Mouse (Mus musculus) stomach, embryonic 16.5 days (tissue): ENCODE data around the gene Gm29735. TPM values are rescaled to one million over a fixed set of nuclear protein-coding genes. Genes with fewer than 3 reads are reported as not detected.
"Not testable (repeated sequence)": the region's sequence is repeated elsewhere in the genome, so short reads cannot be mapped to it uniquely, and the experiment has no call there.

Experiments
- ATAC-seq: fragments of 200-750 bp; cut with Nextera tagmentation; 2 replicates; pipeline ENCODE4 v1.8.0; 2017; ENCODE audit warnings: moderate number of reproducible peaks, moderate TSS enrichment; ENCODE audit not compliant: insufficient read depth, low FRiP score
- H3K27ac ChIP-seq: fragments of 300-500 bp; sonication (generic); 2 replicates; pipeline ENCODE4 v1.5.1; 2014; ENCODE audit warnings: low read length
- H3K27me3 ChIP-seq: fragments of 300-500 bp; sonication (generic); 2 replicates; pipeline ENCODE4 v1.6.1; 2014; ENCODE audit warnings: low read length, control low read depth, mixed read lengths; ENCODE audit not compliant: control insufficient read depth, insufficient read depth
- H3K36me3 ChIP-seq: fragments of 300-500 bp; sonication (generic); 2 replicates; pipeline ENCODE4 v1.6.1; 2014; ENCODE audit warnings: low read length; ENCODE audit not compliant: control insufficient read depth, insufficient read depth
- H3K4me1 ChIP-seq: fragments of 300-500 bp; sonication (generic); 2 replicates; pipeline ENCODE4 v1.6.1; 2014; ENCODE audit warnings: low read length, control low read depth, mixed read lengths; ENCODE audit not compliant: control insufficient read depth, insufficient read depth
- H3K4me2 ChIP-seq: fragments of 300-500 bp; sonication (generic); 2 replicates; pipeline ENCODE4 v1.6.1; 2014; ENCODE audit warnings: low read depth, low read length, mixed read lengths
- H3K4me3 ChIP-seq: fragments of 300-500 bp; sonication (generic); replicated peaks from 2 replicates; pipeline ENCODE4 v1.5.1; 2014; ENCODE audit warnings: mild to moderate bottlenecking, low read length
- H3K9ac ChIP-seq: fragments of 300-500 bp; sonication (generic); 2 replicates; pipeline ENCODE4 v1.6.1; 2014; ENCODE audit warnings: low read length
- H3K9me3 ChIP-seq: fragments of 300-500 bp; sonication (generic); replicated peaks from 2 replicates; pipeline ENCODE4 v1.6.1; 2016; ENCODE audit warnings: low read length, control low read depth; ENCODE audit not compliant: control insufficient read depth
- WGBS: fragments of 180-500 bp; shearing (Covaris S2); extraction: QIAGEN DNeasy Blood & Tissue Kit; methylation state at CpG from one replicate; pipeline ENCODE4 v1.1.7; 2014; 5-methylcytosine and 5-hydroxymethylcytosine counted together
- polyA plus RNA-seq: library from polyadenylated mRNA; unstranded; fragments of >200 nt; fragmentation: Nextera tagmentation; extraction: Ambion mirVana; gene quantifications from 2 replicates; pipeline ENCODE4 v1.2.1, GENCODE M21; 2015

The Gm29735 gene
- not detected in 2 replicates for polyA plus RNA-seq

DNA sequence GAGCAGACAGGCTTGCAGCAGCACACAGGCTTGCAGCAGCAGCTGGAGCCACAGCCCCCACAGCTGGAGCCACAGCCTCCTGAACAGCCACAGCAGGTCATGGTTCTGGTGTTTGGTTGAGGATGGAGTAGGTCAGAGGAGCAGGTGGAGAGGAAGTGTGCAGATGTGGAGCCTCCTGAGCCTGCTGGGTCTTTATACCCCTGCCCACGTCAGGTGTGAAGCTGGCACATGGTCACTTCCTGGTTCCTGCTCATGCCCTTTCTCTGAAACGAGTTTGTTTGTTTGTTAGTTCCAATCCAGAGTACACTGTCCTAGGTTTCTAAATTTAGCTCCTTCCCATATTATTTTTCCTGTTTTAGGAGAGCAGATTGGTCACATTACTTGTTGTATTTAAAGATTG lies at the start of gene Gm29735:
TSS of gene Gm29735 (minus strand) at position 101 of the 400 bp plus-strand sequence.
- not testable (repeated sequence) for H3K4me2 ChIP-seq, H3K9me3 ChIP-seq, H3K9ac ChIP-seq, ATAC-seq, H3K4me3 ChIP-seq, H3K4me1 ChIP-seq, H3K27me3 ChIP-seq, H3K27ac ChIP-seq, H3K36me3 ChIP-seq
- 34% methylated on average over 2 of the region's 2 CpGs for WGBS

DNA sequence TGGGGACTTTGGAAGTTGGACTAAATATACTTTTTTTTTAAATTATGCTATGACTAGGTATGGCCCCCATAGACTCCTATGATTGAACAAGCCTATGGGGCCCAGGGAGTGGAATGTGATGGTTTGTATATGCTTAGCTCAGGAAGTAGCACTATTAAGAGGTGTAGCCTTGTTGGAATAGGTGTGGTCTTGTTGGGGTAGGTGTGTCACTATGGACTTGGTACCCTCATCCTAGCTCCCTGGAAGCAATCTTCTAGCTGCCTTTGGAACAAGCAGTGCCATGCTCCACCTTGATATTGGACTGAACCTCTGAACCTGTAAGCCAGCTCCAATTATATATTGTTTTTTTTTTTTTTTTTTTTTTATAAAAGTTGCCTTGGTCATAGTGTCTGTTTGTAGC lies 48.6 kb upstream of the Gm29735 start:
- Histone ChIP-seq H3K27me3 (no peaks in the 10 kb centered on the region), H3K4me1 (no peaks in the 10 kb centered on the region), H3K4me2 (no peak overlapping the region), H3K36me3 (no peaks in the 10 kb centered on the region), H3K4me3 (no peak overlapping the region), H3K9me3 (no peaks in the 10 kb centered on the region), H3K27ac (no peak overlapping the region), H3K9ac (no peak overlapping the region)
- ATAC-seq, result no peak

DNA sequence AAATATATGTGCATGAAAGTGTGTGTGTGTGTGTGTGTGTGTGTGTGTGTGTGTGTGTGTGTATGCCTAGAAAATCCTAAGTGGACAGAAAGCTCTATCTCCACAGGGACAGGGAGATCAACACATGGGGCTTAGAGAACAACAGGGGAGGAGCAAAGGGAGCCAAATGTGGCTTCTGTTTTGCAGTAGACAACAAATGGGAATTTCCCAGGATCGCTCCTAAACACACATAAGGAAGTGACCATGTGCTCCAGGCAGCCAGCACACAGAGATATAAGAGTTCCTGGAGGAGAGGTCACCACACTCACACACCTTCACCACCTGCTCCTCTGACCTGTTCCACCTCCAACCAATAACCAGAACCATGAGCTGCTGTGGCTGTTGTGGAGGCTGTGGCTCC lies 44.2 kb upstream of the Gm29735 start, which contains the start of gene Krtap5-3:
TSS of gene Krtap5-3 (plus strand) at position 301 of the 400 bp plus-strand sequence.
- Histone ChIP-seq H3K4me3 (no peak within 1 kb of the TSS), H3K4me2 (no peak within 1 kb of the TSS), H3K9me3 (no peaks in the 10 kb centered on the region), H3K4me1 (no peaks in the 10 kb centered on the region), H3K27me3 (no peaks in the 10 kb centered on the region), H3K27ac (no peak within 1 kb of the TSS), H3K36me3 (no peaks in the 10 kb centered on the region), H3K9ac (no peak within 1 kb of the TSS)
- no peak for ATAC-seq
- 65% methylated on average over 1 of the region's 1 CpGs for WGBS

DNA sequence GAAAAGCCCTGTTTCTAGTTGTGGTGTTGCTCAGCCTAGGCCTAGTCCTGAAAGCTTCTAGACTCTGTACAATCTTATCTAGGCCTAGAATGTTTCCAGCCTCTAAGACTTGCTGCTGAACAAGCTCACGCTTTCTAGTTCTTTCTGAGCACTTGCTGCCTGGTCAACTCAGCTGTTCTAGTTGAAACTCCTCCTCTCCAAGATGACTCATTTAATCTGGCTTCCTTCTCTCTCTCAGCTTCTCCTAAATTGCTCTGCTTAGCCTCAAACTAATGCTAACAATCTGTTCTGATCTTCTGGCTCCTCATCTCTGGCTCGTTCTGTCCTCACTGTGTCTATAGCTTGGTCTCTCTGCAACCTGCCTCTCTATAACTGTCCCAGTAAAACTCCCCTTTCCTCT lies 41.8 kb upstream of the Gm29735 start:
- Histone ChIP-seq H3K9me3 (no peaks in the 10 kb centered on the region), H3K27ac (no peak overlapping the region), H3K27me3 (no peaks in the 10 kb centered on the region), H3K4me2 (no peak overlapping the region), H3K4me3 (no peak overlapping the region), H3K9ac (no peak overlapping the region), H3K4me1 (no peaks in the 10 kb centered on the region), H3K36me3 (no peaks in the 10 kb centered on the region)
- ATAC-seq, result no peak
- 73% methylated on average over 2 of the region's 2 CpGs for WGBS

DNA sequence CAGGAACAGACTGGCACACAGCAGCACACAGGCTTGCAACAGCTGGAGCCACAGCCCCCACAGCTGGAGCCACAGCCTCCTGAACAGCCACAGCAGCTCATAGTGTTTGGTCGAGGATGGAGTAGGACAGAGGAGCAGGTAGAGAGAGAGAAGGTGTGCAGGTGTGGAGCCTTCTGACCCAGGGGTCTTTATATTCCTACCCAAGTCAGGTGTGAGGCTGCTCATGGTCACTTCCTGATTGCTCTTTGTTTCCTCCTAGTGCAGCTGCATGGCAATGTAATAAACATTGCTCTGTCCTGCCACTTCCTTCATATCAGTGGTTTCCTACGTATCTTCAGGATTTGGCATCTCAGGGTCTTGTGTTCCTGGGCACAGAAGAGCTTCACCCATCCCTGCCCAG lies 33.4 kb upstream of the Gm29735 start, which contains the start of gene Gm10153:
TSS of gene Gm10153 (minus strand) at position 101 of the 400 bp plus-strand sequence.
- no peaks in the 10 kb centered on the region for H3K9me3 ChIP-seq
- WGBS, result 23% methylated on average over 2 of the region's 2 CpGs
- no peaks in the 10 kb centered on the region for H3K27me3 ChIP-seq
- H3K4me1 ChIP-seq, result no peaks in the 10 kb centered on the region
- ATAC-seq, result no peak
- H3K27ac ChIP-seq, result no peak within 1 kb of the TSS
- H3K36me3 ChIP-seq, result no peaks in the 10 kb centered on the region
- H3K4me3 ChIP-seq, result no peak within 1 kb of the TSS
- no peak within 1 kb of the TSS for H3K4me2 ChIP-seq
- no peak within 1 kb of the TSS for H3K9ac ChIP-seq

DNA sequence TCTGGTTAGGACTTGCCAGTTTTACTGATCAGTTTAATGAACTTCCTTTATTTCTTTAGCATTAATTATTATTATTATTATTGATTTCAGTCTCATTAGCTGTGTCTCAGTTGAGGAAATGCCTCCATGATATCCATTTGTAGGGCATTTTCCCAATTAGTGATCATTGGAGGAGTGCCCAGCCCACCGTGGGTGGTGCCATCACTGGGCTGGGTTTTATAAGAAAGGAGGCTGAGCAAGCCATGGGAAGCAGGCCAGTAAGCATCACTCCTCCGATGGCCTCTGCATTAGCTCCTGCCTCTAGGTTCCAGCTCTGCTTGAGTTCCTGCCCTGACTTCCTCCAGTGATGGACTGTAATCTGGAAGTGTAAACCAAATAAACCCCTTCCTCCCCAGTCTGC lies 31.2 kb upstream of the Gm29735 start:
- Histone ChIP-seq H3K4me3 (no peak overlapping the region), H3K4me2 (no peak overlapping the region), H3K4me1 (no peaks in the 10 kb centered on the region), H3K36me3 (no peaks in the 10 kb centered on the region), H3K27ac (no peak overlapping the region), H3K9ac (no peak overlapping the region), H3K27me3 (no peaks in the 10 kb centered on the region), H3K9me3 (no peaks in the 10 kb centered on the region)
- 79% methylated on average over 2 of the region's 2 CpGs for WGBS
- no peak for ATAC-seq

DNA sequence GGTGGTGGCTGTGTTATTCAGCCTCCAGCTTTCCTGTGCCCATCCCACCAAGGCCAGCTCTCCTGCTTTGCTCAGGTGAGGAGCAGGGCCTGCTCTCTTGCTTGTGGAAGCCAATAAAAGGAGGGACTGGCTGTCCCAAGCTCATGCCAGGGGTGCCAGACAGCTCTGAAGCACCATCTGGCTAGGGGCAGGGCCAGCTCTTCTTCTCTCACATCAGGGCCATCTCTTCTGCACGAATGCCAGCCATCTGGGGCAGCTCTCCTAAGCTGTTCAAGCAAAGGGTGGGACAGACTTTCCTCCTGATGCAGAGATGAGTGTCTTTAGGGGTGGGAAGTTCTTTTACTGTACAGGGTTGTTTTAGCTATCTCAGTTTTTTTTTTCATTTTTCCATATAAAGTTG lies 24.1 kb upstream of the Gm29735 start:
- no peak for ATAC-seq
- Histone ChIP-seq H3K4me3 (no peak overlapping the region), H3K4me2 (no peak overlapping the region)

DNA sequence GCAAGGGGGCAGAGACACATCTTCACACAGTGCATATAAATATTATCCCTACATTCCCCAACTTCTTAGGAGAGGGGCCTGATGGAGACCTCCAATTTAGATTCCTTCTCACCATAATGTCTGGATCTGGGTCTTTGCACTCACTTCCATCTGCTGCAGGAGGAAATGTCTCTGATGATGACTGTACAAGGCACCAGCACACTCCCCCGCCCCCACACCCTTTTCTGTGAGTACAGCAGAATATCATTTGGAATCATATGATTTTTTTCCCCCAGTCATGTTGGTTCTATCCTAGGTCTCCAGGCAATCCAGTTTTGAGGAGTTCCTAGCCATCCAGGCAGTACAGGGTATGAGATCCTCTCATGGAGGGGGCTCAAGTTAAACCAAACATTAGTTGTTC lies 21.8 kb upstream of the Gm29735 start:
- Histone ChIP-seq H3K27ac (no peak overlapping the region), H3K36me3 (no peaks in the 10 kb centered on the region), H3K27me3 (no peaks in the 10 kb centered on the region), H3K4me3 (no peak overlapping the region), H3K9ac (no peak overlapping the region), H3K4me1 (no peaks in the 10 kb centered on the region), H3K4me2 (no peak overlapping the region), H3K9me3 (no peaks in the 10 kb centered on the region)
- WGBS, result 81% methylated on average over 1 of the region's 1 CpGs
- ATAC-seq, result no peak

More for the DNA sequence above, 24.1 kb upstream of the Gm29735 start:
- no peak overlapping the region for H3K9ac ChIP-seq
- H3K36me3 ChIP-seq, result no peaks in the 10 kb centered on the region
- H3K4me1 ChIP-seq, result no peaks in the 10 kb centered on the region
- 22% methylated on average over 1 of the region's 1 CpGs for WGBS
- no peaks in the 10 kb centered on the region for H3K9me3 ChIP-seq
- no peak overlapping the region for H3K27ac ChIP-seq
- H3K27me3 ChIP-seq, result no peaks in the 10 kb centered on the region

DNA sequence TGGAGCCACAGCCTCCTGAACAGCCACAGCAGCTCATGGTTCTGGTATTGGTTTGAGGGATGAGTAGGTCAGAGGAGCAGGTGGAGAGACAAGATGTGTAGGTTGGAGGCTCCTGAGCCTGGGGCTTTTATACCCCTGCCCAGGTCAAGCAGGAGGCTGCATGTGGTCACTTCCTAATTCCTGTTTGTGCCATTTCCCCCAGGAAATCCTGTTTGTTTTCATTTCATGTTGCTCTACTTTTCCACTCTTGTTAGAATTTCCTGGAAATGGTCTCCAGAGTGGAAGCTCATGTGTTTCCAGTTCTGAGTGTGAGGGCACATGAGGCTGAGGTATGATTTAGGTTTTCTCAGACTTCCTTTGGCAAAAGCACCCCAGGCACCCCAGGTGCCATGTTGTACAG lies 19.0 kb upstream of the Gm29735 start, which contains the start of gene Krtap5-2:
TSS of gene Krtap5-2 (minus strand) at position 101 of the 400 bp plus-strand sequence.
- H3K4me3 ChIP-seq, H3K9me3 ChIP-seq, H3K4me2 ChIP-seq, ATAC-seq, H3K27ac ChIP-seq, H3K27me3 ChIP-seq, H3K9ac ChIP-seq, H3K36me3 ChIP-seq, H3K4me1 ChIP-seq: not testable (repeated sequence)

DNA sequence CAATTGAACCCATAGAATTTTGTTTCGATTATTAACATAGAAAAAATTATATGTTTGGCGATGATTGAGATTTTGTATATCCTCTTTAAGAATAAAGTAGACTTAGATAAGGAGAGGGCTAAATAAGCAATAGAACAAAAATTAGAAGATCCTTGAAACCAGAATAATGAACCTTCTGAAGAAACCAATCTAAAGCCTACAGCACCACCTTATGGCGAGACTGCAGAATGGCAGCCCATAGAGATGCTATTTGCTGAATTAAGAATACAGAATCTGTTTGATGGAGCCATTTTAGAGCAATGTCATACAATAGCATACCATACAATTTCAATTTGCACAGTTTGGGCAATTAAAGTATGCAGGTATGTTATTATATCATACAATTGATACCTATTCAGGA lies 12.9 kb upstream of the Gm29735 start:
- ATAC-seq, result no peak
- Histone ChIP-seq H3K4me3 (no peak overlapping the region), H3K9me3 (no peaks in the 10 kb centered on the region), H3K36me3 (no peaks in the 10 kb centered on the region), H3K4me2 (no peak overlapping the region), H3K27ac (no peak overlapping the region), H3K9ac (no peak overlapping the region), H3K4me1 (no peaks in the 10 kb centered on the region), H3K27me3 (no peaks in the 10 kb centered on the region)
- WGBS, result 49% methylated on average over 3 of the region's 3 CpGs
